Mouse (Mus musculus): ENCODE data around the gene Itpkc. TPM values are rescaled to one million over a fixed set of nuclear protein-coding genes. Genes with fewer than 3 reads are reported as not detected.

Gene Itpkc
- polyA plus RNA-seq, 1 experiment: 6.8 TPM

DNA sequence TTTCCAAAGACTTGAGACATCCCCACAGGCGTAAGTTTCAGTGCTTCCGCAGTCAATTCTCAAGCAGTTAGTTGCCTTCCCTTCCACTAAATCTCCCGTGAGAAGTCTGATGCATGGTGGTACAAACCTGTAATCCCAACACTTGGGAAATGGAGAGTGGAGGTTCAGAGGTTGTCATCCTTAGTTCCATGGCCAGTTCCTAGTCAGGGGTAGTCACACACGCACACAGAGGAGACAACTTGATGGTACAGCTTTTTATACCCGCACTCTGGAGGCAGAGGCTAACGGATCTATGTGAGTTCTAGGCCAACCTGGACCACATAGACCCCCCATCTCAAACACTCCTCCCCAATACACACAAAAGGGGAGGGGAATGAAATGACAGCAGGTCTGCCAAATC, 404 bp upstream of the Itpkc start:
- TF ChIP-seq CTCF (conservative IDR thresholded peaks at IDR 0.05; ENCODE audit: insufficient read depth, insufficient read length, low read depth, low read length) (no peak), POLR2A (IDR thresholded peaks at IDR 0.05; ENCODE audit: low read depth, low read length) (no peak)
- 16% methylated on average over 6 of the region's 6 CpGs for WGBS
- no peaks in the 10 kb centered on the region for H3K36me3 ChIP-seq (ENCODE audit: control insufficient read depth, insufficient read depth, low read length)
- no peaks in the 10 kb centered on the region for H3K27me3 ChIP-seq (replicated peaks; ENCODE audit: control insufficient read depth, insufficient read depth, low read length)
- no peak for DNase-seq
- peak overlapping the region; percentile 72 for H3K4me3 ChIP-seq (ENCODE audit: insufficient read depth, low read depth, low read length)
- H3K27ac ChIP-seq (ENCODE audit: insufficient read depth, low read depth, low read length): peak overlapping the region; percentile 80
- H3K4me1 ChIP-seq (ENCODE audit: control insufficient read depth, insufficient read depth, low read length): peaks cover 21% of the 10 kb centered on the region

DNA sequence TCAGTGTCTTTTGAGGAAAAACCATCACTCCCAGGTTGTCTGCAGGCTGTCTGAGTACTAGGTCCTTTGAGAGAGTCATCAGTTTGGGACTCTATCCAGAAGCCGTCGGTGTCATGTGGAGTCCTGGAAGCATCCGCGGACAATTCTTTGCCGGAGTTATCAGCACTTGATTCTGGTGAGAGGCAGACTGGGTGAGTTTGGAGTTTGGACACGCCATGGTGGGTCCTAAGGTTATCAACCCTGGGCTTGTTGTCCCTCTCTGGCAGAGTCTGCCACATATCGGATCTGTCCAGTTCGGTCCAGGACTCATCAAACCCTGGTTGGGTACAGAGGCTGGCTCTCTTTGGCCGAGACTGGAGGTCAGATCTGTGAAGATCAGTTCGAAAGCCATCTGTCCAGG, 785 bp downstream of the Itpkc start:
- Histone ChIP-seq H3K27ac (ENCODE audit: insufficient read depth, low read depth, low read length) (peak overlapping the region; percentile 19), H3K4me1 (ENCODE audit: control insufficient read depth, insufficient read depth, low read length) (peaks cover 15% of the 10 kb centered on the region), H3K27me3 (replicated peaks; ENCODE audit: control insufficient read depth, insufficient read depth, low read length) (no peaks in the 10 kb centered on the region), H3K4me3 (ENCODE audit: insufficient read depth, low read depth, low read length) (peak overlapping the region; percentile 72), H3K36me3 (ENCODE audit: control insufficient read depth, insufficient read depth, low read length) (no peaks in the 10 kb centered on the region)
- WGBS: 2% methylated on average over 10 of the region's 10 CpGs
- DNase-seq: no peak
- TF ChIP-seq POLR2A (IDR thresholded peaks at IDR 0.05; ENCODE audit: low read depth, low read length) (no peak), CTCF (conservative IDR thresholded peaks at IDR 0.05; ENCODE audit: insufficient read depth, insufficient read length, low read depth, low read length) (no peak)

DNA sequence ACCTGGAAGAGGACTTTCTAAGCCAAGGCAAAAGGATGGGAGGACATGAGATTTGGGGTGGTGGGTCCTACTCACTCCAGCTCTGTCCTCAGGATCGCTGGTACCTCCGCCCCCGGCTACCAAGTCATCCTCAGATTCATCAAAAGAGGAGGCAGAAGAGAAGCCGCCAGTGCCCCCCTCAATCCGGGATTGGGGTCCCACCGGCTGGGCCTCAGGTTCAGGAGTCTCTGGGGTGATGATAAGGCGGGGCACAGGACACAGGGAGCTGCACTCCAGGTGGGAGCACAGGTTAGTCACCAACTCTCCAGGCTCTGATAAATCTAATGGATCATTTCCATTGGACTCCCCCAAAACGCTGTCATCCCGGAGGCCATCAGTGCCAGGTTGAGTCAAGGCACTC, 1.2 kb downstream of the Itpkc start:
- Histone ChIP-seq H3K27me3 (replicated peaks; ENCODE audit: control insufficient read depth, insufficient read depth, low read length) (no peaks in the 10 kb centered on the region), H3K27ac (ENCODE audit: insufficient read depth, low read depth, low read length) (no peak overlapping the region), H3K4me3 (ENCODE audit: insufficient read depth, low read depth, low read length) (peak overlapping the region; percentile 72), H3K36me3 (ENCODE audit: control insufficient read depth, insufficient read depth, low read length) (no peaks in the 10 kb centered on the region), H3K4me1 (ENCODE audit: control insufficient read depth, insufficient read depth, low read length) (peaks cover 15% of the 10 kb centered on the region)
- WGBS: 35% methylated on average over 9 of the region's 9 CpGs
- no peak for DNase-seq
- no peak for TF ChIP-seq POLR2A (IDR thresholded peaks at IDR 0.05; ENCODE audit: low read depth, low read length)
- no peak for TF ChIP-seq CTCF (conservative IDR thresholded peaks at IDR 0.05; ENCODE audit: insufficient read depth, insufficient read length, low read depth, low read length)

DNA sequence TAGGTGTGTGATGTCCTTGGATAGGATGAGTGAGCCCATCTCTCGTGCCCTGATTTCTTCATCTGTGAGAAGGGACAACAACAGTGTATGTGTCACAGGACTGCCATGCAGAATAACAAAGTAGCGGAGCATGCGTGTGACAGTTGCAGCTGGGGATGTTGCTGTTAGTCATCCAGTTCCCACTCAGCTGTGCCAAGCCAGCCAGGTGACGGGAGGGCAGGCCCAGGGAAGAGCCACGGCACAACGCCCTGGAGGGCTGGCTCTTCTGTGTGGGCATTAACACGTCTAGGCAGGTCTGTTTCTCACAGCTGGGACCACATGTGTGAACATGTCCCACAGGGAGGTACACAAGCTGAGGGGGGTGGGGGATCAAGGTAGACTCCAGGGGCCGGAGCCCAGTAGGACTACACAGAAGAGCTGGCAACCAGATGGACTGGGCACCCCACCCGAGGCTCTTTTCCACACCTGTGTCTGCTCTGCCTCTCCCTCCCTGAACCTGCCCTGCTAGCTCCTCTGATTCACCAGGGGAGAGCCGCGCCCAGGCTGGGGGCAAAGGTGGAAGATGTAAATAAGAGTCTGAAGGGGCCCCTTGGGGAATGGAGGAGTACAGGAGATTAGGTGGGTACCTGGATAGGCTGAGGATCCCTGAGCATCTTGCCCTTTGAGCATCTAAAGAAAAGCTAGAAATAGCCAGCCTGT, 3.4 kb downstream of the Itpkc start:
- TF ChIP-seq POLR2A (IDR thresholded peaks at IDR 0.05; ENCODE audit: low read depth, low read length): no peak
- no peak for TF ChIP-seq CTCF (conservative IDR thresholded peaks at IDR 0.05; ENCODE audit: insufficient read depth, insufficient read length, low read depth, low read length)
- H3K36me3 ChIP-seq (ENCODE audit: control insufficient read depth, insufficient read depth, low read length): no peaks in the 10 kb centered on the region
- H3K27me3 ChIP-seq (replicated peaks; ENCODE audit: control insufficient read depth, insufficient read depth, low read length): no peaks in the 10 kb centered on the region
- peaks cover 15% of the 10 kb centered on the region for H3K4me1 ChIP-seq (ENCODE audit: control insufficient read depth, insufficient read depth, low read length)
- no peak overlapping the region for H3K27ac ChIP-seq (ENCODE audit: insufficient read depth, low read depth, low read length)
- DNase-seq: no peak
- H3K4me3 ChIP-seq (ENCODE audit: insufficient read depth, low read depth, low read length): no peak overlapping the region
- WGBS: 69% methylated on average over 11 of the region's 11 CpGs

DNA sequence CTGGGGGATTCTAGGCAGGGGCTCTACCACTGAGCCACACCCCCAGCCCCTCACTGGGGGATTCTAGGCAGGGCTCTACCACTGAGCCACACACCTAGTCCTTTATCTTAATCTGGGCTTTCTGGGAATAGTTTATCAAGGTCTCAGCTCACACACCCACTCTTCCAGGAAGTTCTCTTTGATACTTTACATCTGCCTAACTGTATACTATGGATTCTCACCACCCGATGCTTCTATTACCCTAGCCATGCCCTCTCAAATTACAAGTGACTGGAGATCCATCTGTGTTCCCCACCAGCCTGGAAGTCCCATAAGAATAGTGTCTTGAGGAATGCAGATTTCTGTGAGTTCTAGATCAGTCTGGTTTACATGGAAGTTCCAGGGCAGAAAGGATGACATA, 5.9 kb downstream of the Itpkc start:
- Histone ChIP-seq H3K36me3 (ENCODE audit: control insufficient read depth, insufficient read depth, low read length) (no peaks in the 10 kb centered on the region), H3K27ac (ENCODE audit: insufficient read depth, low read depth, low read length) (no peak overlapping the region), H3K4me1 (ENCODE audit: control insufficient read depth, insufficient read depth, low read length) (peaks cover 15% of the 10 kb centered on the region), H3K27me3 (replicated peaks; ENCODE audit: control insufficient read depth, insufficient read depth, low read length) (no peaks in the 10 kb centered on the region), H3K4me3 (ENCODE audit: insufficient read depth, low read depth, low read length) (no peak overlapping the region)
- WGBS: 74% methylated on average over 1 of the region's 1 CpGs
- TF ChIP-seq POLR2A (IDR thresholded peaks at IDR 0.05; ENCODE audit: low read depth, low read length) (no peak), CTCF (conservative IDR thresholded peaks at IDR 0.05; ENCODE audit: insufficient read depth, insufficient read length, low read depth, low read length) (no peak)
- no peak for DNase-seq

DNA sequence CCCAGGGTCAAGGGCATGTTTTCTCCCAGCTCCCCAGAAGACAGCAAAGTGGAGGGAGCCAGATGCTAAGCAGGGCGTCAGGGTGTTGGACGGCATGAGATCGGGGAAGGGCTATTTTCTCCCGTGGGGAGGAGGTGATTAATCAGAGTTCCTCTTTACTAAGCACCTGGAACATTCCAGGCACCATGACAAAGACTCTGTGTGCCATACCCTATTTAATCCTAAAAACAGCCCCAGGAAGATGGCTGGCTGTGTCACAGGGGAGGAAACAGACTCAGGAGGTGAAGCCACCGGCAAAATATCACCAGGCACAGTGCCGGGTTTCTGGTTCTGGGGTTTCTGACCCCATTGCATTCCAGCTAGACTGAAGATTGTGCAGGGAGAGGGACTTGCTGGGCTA, 6.5 kb downstream of the Itpkc start:
- Histone ChIP-seq H3K36me3 (ENCODE audit: control insufficient read depth, insufficient read depth, low read length) (no peaks in the 10 kb centered on the region), H3K27ac (ENCODE audit: insufficient read depth, low read depth, low read length) (no peak overlapping the region), H3K4me1 (ENCODE audit: control insufficient read depth, insufficient read depth, low read length) (peaks cover 15% of the 10 kb centered on the region), H3K27me3 (replicated peaks; ENCODE audit: control insufficient read depth, insufficient read depth, low read length) (no peaks in the 10 kb centered on the region), H3K4me3 (ENCODE audit: insufficient read depth, low read depth, low read length) (no peak overlapping the region)
- DNase-seq: no peak
- 55% methylated on average over 6 of the region's 6 CpGs for WGBS
- no peak for TF ChIP-seq POLR2A (IDR thresholded peaks at IDR 0.05; ENCODE audit: low read depth, low read length)
- no peak for TF ChIP-seq CTCF (conservative IDR thresholded peaks at IDR 0.05; ENCODE audit: insufficient read depth, insufficient read length, low read depth, low read length)

DNA sequence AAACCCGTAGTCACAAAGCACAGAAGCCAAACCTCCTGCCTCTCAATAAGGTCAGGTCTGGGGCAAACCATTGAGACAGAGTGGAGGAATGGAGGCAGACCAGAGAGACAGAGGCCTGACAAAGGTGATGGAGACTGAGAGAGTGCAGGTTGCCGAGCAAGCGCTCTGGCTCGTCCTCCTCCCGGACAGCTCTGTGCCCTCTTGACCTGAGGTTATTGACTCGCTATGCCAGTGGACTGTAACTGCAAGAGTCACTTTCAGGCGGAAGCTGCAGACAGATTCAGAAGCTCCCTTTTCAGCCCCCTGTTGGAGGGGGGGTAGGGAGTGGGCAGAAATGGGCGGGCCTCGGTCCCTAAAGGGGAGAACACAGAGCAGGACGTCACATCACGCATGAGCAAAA, 8.5 kb downstream of the Itpkc start:
- H3K4me3 ChIP-seq (ENCODE audit: insufficient read depth, low read depth, low read length): no peak overlapping the region
- TF ChIP-seq POLR2A (IDR thresholded peaks at IDR 0.05; ENCODE audit: low read depth, low read length) (no peak), CTCF (conservative IDR thresholded peaks at IDR 0.05; ENCODE audit: insufficient read depth, insufficient read length, low read depth, low read length) (no peak)
- 57% methylated on average over 11 of the region's 11 CpGs for WGBS

More for the DNA sequence above, 8.5 kb downstream of the Itpkc start:
- peak; percentile 47 for DNase-seq
- no peaks in the 10 kb centered on the region for H3K27me3 ChIP-seq (replicated peaks; ENCODE audit: control insufficient read depth, insufficient read depth, low read length)
- H3K36me3 ChIP-seq (ENCODE audit: control insufficient read depth, insufficient read depth, low read length): no peaks in the 10 kb centered on the region
- H3K27ac ChIP-seq (ENCODE audit: insufficient read depth, low read depth, low read length): no peak overlapping the region
- H3K4me1 ChIP-seq (ENCODE audit: control insufficient read depth, insufficient read depth, low read length): peaks cover 3% of the 10 kb centered on the region; the same call in 1 of the 2 replicates

All from kidney, adult 2 months (tissue).